14 mouse cellular contexts compared by ENCODE assay signal in the genomic region with DNA sequence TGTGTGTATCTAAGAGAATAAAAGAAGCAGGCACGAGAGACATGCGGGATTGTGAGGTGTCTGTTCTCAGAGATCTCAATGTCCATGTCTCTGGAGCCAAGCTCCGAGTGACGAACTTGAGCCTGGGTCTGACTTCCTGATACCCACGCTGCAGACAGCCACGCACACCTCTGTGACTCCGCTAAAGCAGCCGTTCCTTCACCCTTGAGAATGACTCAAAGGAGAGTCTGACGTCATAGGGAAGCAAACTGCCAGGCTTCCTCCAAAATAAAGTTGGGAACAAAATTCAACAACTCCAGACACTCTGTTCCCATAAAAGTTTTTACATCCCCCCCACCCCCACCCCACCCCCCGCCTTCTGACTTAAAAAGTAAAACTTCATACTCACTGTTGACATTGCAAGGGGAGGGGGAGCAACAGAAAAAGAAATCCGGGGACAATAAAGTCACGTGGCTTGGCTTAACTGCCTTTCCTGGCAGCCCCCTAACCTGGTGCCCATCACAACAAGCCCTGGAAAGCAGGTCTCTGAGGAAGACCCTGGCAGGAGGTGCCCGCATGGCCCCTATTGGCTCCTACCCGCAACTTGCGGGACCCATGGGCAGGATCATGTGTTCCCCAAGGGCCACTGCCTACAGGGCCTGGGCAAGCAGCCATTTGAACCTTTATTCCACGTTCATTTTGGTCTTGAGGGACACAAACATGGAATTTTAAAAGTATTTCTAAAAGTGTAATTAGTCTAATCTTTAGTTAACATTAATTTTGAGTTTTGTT. TPM values are rescaled to one million over a fixed set of nuclear protein-coding genes. Genes with fewer than 3 reads are reported as not detected.
DNase-seq lines count a peak whose midpoint lies in the region; ATAC-seq and TF ChIP-seq lines count a peak whose summit lies in the region.
"Had no signal": no experiment of that assay in that cellular context is flagged by ENCODE, and none has a peak within 500 bp of the region (broad histone marks: within the 10 kb centered on the region; RNA-seq: fewer than 3 reads in every experiment).

No protein-coding gene starts in this region.

- no peak for TF ChIP-seq EP300 in heart, postnatal 0 days (IDR thresholded peaks at IDR 0.05; ENCODE audit: low read depth)

- peaks cover 17% of the 10 kb centered on the region for H3K4me1 ChIP-seq in lung, embryonic 16.5 days (replicated peaks; ENCODE audit: control insufficient read depth, insufficient read depth, low read length)
- H3K4me1 ChIP-seq in lung, adult 2 months (ENCODE audit: control insufficient read depth, insufficient read depth, low read length): peaks cover 41% of the 10 kb centered on the region
- H3K4me1 ChIP-seq in heart, postnatal 0 days (ENCODE audit: control insufficient read depth, insufficient read depth): peaks cover 42% of the 10 kb centered on the region

- no peaks in the 10 kb centered on the region for H3K9me3 ChIP-seq in lung, embryonic 16.5 days (ENCODE audit: control insufficient read depth, low read length)
- H3K9me3 ChIP-seq in heart, postnatal 0 days (replicated peaks; ENCODE audit: control insufficient read depth, low read length): no peaks in the 10 kb centered on the region
- H3K9me3 ChIP-seq: liver, embryonic 15.5 days; stomach, embryonic 15.5 days had no signal

- no peaks in the 10 kb centered on the region; the same call in 1 of the 2 replicates for H3K36me3 ChIP-seq in lung, embryonic 16.5 days (ENCODE audit: control insufficient read depth, insufficient read depth, low read length)
- H3K36me3 ChIP-seq in heart, postnatal 0 days (replicated peaks; ENCODE audit: control insufficient read depth, insufficient read depth, low read length): peaks cover 16% of the 10 kb centered on the region; the same call in 1 of the 2 replicates
- H3K36me3 ChIP-seq: liver, embryonic 15.5 days; stomach, embryonic 15.5 days had no signal

- no peak overlapping the region for H3K4me3 ChIP-seq in lung, embryonic 16.5 days (ENCODE audit: low read length)
- no peak overlapping the region for H3K4me3 ChIP-seq in lung, adult 2 months (replicated peaks; ENCODE audit: extremely low read depth, low read depth, low read length)
- H3K4me3 ChIP-seq in heart, postnatal 0 days (ENCODE audit: low read depth, low read length): no peak overlapping the region
- H3K4me3 ChIP-seq: layer of hippocampus, adult 2 months; liver, embryonic 15.5 days; stomach, embryonic 15.5 days had no signal

- no peak overlapping the region for H3K4me2 ChIP-seq in lung, embryonic 16.5 days (ENCODE audit: low read depth, low read length)
- peak overlapping the region; percentile 24 for H3K4me2 ChIP-seq in heart, postnatal 0 days (ENCODE audit: low read depth, low read length)
- H3K4me2 ChIP-seq: liver, embryonic 15.5 days; stomach, embryonic 15.5 days had no signal

- H3K27ac ChIP-seq in lung, embryonic 16.5 days (ENCODE audit: low read length): no peak overlapping the region
- peak overlapping the region; percentile 61; the same call in 1 of the 2 replicates for H3K27ac ChIP-seq in heart, postnatal 0 days (ENCODE audit: low read depth)
- H3K27ac ChIP-seq: layer of hippocampus, adult 2 months; liver, embryonic 15.5 days; stomach, embryonic 15.5 days had no signal

- DNase-seq in adrenal gland, adult (ENCODE audit: inconsistent age in 2 of 2, low spot score in 1 of 2): peak; percentile 37 to 64
- no peak for DNase-seq in adrenal gland, adult 8-10 months
- no peak for DNase-seq in lung, adult 2 months
- peak; percentile 52 for DNase-seq in heart, postnatal 0 days (ENCODE audit: low spot score)
- DNase-seq in skeletal muscle tissue, adult 2 months (ENCODE audit: low read depth, low spot score): peak; percentile 26
- no peak for DNase-seq in spleen, adult 18-20 months
- DNase-seq in right cerebral cortex, adult 18-20 months: no peak
- DNase-seq: cerebellum, adult 9-11 months; right cerebral cortex, postnatal 4 days had no signal

- TF ChIP-seq POLR2A in lung, adult 2 months (IDR thresholded peaks at IDR 0.05; ENCODE audit: borderline replicate concordance, extremely low read depth, low read depth, low read length): no peak

- WGBS in lung, embryonic 16.5 days: 60% methylated on average over 16 of the region's 16 CpGs
- 39% methylated on average over 16 of the region's 16 CpGs for WGBS in lung, adult 2 months
- 42% methylated on average over 16 of the region's 16 CpGs for WGBS in heart, postnatal 0 days

- 0 out of 2 replicates have a peak, but pooled peaks have one; percentile 34 for ATAC-seq in lung, embryonic 16.5 days (ENCODE audit: low read depth)
- ATAC-seq in heart, postnatal 0 days (ENCODE audit: insufficient read depth, low read depth): no peak; the same call in 1 of the 2 replicates
- ATAC-seq: hindbrain, embryonic 16.5 days had no signal

- H3K27me3 ChIP-seq in lung, embryonic 16.5 days (ENCODE audit: control insufficient read depth, insufficient read depth, low read depth, low read length): no peaks in the 10 kb centered on the region
- no peaks in the 10 kb centered on the region for H3K27me3 ChIP-seq in heart, postnatal 0 days (ENCODE audit: control insufficient read depth, insufficient read depth, low read length)
- H3K27me3 ChIP-seq: stomach, embryonic 15.5 days had no signal

- no peak for TF ChIP-seq CTCF in lung, adult 2 months (IDR thresholded peaks at IDR 0.05; ENCODE audit: insufficient read depth, low read length)
- no peak for TF ChIP-seq CTCF in heart, postnatal 0 days (IDR thresholded peaks at IDR 0.05; ENCODE audit: low read depth)

- H3K9ac ChIP-seq in lung, embryonic 16.5 days (ENCODE audit: low read length): no peak overlapping the region
- H3K9ac ChIP-seq in heart, postnatal 0 days (replicated peaks; ENCODE audit: low read depth, low read length): no peak overlapping the region
- H3K9ac ChIP-seq: liver, embryonic 15.5 days; stomach, embryonic 15.5 days had no signal

RNA-seq across cellular contexts. Expression of a gene that starts 12.5 kb away (rescaled TPM):
- total RNA-seq in adrenal gland, adult 8-10 months (2022): 10 to 100 TPM; 16.6 to 30.8 (median 26.7) TPM
- 21.5 and 23.9 TPM in 2 replicates for polyA plus RNA-seq in lung, embryonic 16.5 days (2015; fragmentation: Nextera tagmentation; extraction: Ambion mirVana)
- polyA plus RNA-seq in lung, adult 2 months (2012; rRNA removed): 43.9 and 46.8 TPM in 2 replicates
- total RNA-seq in heart, postnatal 0 days (2014; rRNA removed; ENCODE audit: low replicate concordance): 60.6 and 63.5 TPM in 2 replicates
- polyA plus RNA-seq in heart, postnatal 0 days (2015; fragmentation: Nextera tagmentation; extraction: Ambion mirVana): 15.0 and 15.7 TPM in 2 replicates

RNA-seq across cellular contexts. Expression of a gene that starts 41.5 kb away (rescaled TPM):
- total RNA-seq in adrenal gland, adult 8-10 months (2022): 10 to 100 TPM in 3 of 4 experiments, 1 to 10 TPM in 1; 8.8 to 15.1 (median 12.5) TPM
- 34.7 and 38.1 TPM in 2 replicates for polyA plus RNA-seq in lung, embryonic 16.5 days (2015; fragmentation: Nextera tagmentation; extraction: Ambion mirVana)
- 18.0 and 21.4 TPM in 2 replicates for polyA plus RNA-seq in lung, adult 2 months (2012; rRNA removed)
- total RNA-seq in heart, postnatal 0 days (2014; rRNA removed; ENCODE audit: low replicate concordance): 12.4 and 26.6 TPM in 2 replicates
- 12.6 and 14.5 TPM in 2 replicates for polyA plus RNA-seq in heart, postnatal 0 days (2015; fragmentation: Nextera tagmentation; extraction: Ambion mirVana)

Comparison
In these comparisons a context has a peak if more than half of its experiments do, and no peak if none do; other contexts are left out.
1. DNase-seq: peak in adrenal gland, adult (2 of 2), heart, postnatal 0 days (single experiment) and skeletal muscle tissue, adult 2 months (single experiment); none in adrenal gland, adult 8-10 months (single experiment), lung, adult 2 months (single experiment), spleen, adult 18-20 months (0 of 2) and right cerebral cortex, adult 18-20 months (single experiment).